Mouse (Mus musculus) ovary, postnatal 14 days (tissue): ENCODE measurements at regions not wholly inside any gene's neighbourhood (a gene's known extent, or its start where the extent isn't known, plus 50 kb on each side); places are given as distances from the start of the nearest gene placed in this dataset.

Experiments
- DNase-seq: peaks from one replicate; pipeline ENCODE4 v3.0.0; 2022; ENCODE audit warnings: low spot score

DNA sequence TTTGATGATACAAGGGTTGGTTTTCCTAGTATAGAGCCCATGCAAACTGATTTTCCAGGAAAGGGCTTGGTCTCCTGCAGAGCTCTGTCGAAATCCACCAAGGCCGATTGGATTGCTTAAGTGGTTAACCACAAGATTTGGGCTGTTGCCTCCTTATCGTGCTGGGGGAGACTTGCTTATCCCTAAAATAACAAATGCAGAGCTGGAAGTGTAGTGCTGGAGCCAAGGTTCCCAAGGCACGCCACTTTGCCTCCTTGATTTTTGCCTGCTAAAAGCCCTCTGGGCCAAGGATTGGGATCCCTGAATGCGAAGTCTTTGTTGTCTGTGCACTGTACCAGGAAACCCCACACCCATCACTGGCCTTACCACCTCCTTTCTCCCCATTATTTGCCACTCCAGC is 52.8 kb upstream of the Tmem178 start:
- no peak for DNase-seq

DNA sequence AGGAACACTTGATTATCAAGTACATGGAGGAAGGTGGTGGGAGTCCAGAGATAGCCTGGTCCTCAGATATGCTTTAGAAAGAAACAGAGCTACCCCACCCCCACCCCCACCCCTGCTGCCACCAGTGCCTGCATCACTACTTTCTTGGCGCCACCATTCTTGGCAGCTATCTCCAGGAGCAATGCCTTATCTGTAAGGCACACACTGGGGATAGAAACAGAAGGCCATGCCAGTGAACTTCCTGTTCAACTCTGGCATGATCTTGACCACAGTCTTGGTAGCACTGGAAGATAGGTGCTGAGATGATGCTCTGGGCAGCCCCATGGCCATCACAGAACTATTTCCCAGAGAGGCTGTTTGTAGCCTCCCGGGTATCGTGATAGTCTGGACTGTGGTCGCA is 55.3 kb upstream of the Tmem178 start:
- DNase-seq, result no peak

GRCm38 (mm10) chr17:80887749-80888119 is 56.7 kb upstream of the Tmem178 start:
- DNase-seq, result no peak

DNA sequence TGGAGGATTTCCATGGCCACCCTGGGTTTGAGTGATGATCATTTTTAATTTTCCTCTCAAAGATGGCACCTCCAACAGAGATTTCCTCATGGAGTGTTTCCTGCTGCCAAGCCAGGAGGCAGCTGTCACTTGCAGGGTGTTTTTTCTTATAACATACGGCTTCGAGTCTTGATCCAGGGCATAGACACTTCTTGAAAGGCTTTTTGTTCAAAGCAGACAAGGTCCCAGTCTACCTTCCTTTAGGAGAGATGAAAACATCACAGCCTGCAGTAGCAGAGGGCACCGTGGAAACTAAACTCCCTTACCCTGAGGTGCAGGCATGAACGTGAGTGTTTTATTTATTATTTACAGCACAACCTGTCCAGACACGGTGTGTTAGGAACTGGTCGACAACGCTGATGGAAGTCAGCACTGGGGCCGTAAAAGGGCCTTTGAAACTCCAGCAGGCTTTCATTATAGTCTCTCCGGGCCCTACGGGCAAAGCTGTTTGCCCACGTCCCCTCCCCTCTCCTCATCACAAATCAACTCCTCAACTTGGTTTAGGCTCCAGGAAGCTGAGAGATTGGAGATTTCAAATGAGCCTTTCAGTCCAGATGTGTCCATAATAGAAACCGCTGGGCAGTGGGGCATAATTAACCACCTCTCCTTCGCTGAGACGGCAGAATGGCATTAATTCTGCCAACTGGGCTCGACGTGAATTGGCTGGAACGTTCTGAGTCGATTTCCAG is 57.2 kb upstream of the Tmem178 start:
- no peak for DNase-seq

GRCm38 (mm10) chr17:80886211-80886701 is 58.2 kb upstream of the Tmem178 start:
- no peak for DNase-seq

DNA sequence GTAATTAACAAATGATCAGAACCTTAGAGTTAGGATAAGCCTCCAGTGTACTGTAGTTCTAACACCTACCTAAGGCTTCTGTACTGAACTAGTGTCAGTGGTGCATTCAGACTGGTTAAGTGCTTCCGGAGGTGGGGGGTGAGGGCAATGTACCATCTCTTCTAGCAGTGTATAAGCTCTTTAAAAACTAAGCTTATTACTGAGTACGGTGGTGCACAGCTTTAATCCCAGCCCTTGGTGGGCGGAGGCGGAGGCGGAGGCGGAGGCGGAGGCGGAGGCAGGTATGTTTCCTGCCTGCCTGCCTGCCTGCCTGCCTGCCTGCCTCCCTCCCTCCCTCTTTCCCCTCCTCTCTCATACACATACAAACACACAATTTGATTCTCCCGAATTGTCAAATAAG is 58.7 kb upstream of the Tmem178 start:
- DNase-seq, result no peak

GRCm38 (mm10) chr17:80884886-80885285 is 59.5 kb upstream of the Tmem178 start:
- no peak for DNase-seq

- DNase-seq, result no peak
Measured at GRCm38 (mm10) chr17:80882476-80882875, 62.0 kb upstream of the Tmem178 start.

DNA sequence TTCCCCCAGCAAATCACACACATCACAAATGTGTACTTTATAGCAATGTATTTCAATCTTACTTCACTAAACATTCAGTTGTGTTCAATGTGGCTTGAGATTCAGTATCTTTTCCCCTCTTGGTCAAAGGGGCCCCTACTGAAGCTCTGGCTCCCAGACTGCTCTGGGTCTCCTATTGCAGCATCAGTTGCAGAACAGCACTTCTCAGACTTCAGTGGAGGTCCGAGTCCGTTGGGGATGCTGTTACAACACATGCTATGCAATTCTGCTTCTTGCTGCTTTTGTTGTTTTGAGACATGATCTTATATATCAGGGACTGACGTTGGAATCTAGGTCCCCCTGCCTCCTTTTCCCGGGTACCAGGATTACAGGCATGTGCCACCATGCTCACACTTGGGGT is 64.1 kb upstream of the Tmem178 start:
- DNase-seq, result no peak

DNA sequence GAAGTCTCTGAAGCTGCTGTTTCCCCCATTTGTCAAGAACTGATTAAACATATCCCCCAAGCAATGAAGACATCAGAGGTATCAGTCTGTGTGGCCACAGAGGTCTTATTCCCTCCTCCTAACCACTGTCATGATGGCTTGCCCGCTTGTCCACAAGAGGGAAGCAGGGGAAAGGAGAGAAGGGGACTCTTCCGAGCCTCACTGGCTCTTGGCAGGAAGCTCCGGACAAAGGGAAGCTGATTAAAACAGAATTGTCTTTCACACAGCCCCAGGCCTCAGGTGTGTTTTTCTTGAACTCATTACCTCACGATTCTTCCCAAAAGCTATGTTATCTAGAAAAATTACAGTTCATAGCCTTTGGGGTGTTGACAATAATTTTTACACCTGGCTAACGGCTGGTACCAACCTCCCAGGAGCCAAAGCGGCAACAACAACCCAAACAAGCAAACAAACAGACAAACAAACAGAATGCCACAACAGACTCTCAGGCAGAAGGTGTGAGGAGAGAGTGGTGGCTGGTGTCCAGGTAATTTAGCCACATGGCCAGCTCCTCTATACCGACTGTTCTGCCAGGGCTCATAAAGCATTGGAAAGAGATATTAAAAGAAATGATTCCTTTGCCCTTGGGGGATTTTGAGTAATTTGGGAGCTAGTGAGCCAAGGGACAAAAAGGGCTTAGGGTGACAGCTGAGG is 68.9 kb upstream of the Tmem178 start:
- DNase-seq, result peak; percentile 22

- no peak for DNase-seq
Measured at GRCm38 (mm10) chr17:80870965-80871364, 73.5 kb upstream of the Tmem178 start.

DNA sequence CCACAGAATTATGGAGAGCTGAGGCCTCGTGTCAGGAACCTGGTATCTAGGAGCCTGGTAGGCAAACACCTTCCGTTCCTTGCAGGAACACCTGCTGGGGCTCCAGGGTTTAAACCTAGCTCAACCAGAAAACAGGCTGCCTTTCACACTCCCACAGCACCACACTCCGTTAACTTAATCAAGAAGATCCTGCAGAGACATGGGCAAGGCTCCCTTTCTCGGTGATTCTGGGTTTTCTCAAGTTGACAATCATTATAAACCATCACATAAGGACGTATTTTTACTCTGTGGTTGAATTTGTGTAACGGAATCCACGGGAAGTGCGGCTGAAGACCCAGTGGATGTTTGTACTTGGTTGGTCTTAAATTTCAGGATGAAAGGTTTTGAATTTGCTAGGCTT is 82.1 kb upstream of the Tmem178 start:
- DNase-seq, result no peak

DNA sequence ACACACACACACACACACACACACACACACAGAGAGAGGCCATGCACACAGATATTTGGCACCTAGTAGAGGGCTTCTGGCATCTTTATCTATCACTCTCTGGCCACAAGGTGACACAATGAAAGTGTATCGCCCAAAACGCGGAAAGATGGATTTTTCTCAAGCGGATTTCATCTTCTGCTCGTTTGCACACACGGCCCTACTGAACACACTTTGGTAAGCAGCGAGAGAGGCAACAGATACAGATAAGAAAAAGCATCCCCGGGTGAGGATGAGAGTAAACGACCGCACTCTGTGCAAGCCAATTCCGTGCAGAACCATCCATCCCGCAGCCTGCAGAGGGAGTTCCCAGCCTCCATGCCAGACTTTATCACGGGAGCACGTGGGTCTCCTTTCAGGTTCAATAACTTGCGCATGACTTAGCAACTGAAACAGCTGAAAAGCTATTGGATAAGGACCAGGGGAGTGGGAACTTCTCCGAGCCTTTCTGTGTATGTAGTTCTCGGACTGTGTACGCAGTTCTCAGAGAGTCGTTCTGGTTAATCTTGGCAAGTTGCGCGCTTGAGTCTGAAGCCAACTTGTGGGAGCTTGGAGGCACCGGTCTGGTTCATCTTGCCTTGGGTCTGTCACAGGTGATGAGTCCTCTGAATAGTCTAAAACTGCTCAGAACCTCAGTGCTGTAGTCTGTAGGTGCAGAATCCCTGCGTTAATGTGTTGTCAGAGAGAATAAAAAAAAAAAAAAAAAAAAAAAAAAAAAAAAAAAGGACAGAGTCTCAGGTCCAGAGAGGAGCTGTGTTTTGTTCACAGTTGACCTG is 97.2 kb upstream of the Tmem178 start:
- DNase-seq, result peak; percentile 5

- DNase-seq, result no peak
Measured at GRCm38 (mm10) chr17:80845349-80845748, 99.1 kb upstream of the Tmem178 start.

DNA sequence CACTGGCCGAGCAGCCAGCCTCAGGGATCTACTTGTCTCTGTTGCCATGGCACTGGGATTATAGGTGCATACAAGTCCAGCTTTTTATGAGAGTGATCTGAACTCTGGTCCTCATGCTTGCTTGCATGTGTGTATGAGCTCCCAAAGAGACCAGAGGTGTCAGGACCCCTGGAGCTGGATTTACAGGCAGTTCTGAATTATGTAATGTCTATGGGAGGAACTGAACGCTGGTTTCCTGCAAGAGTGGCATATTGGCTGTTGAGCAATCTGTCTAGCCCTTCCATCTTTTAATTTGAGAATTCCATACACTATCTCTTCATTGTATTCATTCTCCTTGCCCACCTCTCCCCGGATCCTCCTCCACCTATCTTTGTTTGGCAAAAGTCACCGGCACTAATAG is 102.5 kb upstream of the Tmem178 start:
- DNase-seq, result no peak

DNA sequence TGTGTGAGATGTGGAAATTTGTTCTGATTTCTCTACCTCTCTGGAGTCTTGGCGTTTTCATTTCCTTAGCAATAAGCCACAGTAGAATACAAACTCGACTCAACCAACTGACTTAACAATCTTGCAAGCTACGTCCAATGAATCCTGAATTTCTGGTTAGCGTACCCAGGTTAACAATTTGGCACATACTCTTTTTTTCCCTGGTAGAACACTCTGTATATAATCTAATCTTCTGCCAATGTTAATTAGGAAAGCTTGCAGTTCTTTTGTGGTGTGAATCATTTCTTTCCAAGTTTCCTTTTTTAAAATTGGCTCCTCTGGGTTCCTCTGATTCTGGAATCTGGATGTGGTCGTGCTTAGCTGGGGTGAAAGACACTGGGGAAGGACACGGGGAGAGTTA is 103.5 kb upstream of the Tmem178 start:
- no peak for DNase-seq

- DNase-seq, result no peak
Measured at GRCm38 (mm10) chr17:80840452-80840851, 104.0 kb upstream of the Tmem178 start.

GRCm38 (mm10) chr17:80834701-80835100 is 106.4 kb upstream of the Map4k3 start:
- DNase-seq, result no peak

GRCm38 (mm10) chr17:80834176-80834517 is 105.9 kb upstream of the Map4k3 start:
- no peak for DNase-seq

GRCm38 (mm10) chr17:80833355-80834175 is 105.3 kb upstream of the Map4k3 start:
- no peak for DNase-seq

DNA sequence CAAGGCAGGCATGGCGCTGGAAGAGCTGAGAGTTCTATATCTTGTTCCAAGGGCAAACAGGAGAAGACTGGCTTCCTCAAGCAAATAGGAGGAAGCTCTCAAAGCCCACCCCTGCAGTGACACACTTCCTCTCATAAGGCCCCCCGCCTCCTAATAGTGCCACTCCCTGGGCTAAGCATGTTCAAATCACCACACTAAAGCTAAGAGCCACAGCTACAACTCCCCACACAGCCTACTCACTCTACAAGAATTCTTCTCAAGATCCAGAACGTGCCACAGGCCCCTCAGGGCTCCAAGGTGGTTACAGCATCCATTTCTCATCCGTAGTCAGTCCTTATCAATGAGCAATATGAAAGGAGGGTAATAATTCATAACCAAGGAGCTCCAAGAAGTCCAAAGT is 103.4 kb upstream of the Map4k3 start:
- DNase-seq, result no peak

DNA sequence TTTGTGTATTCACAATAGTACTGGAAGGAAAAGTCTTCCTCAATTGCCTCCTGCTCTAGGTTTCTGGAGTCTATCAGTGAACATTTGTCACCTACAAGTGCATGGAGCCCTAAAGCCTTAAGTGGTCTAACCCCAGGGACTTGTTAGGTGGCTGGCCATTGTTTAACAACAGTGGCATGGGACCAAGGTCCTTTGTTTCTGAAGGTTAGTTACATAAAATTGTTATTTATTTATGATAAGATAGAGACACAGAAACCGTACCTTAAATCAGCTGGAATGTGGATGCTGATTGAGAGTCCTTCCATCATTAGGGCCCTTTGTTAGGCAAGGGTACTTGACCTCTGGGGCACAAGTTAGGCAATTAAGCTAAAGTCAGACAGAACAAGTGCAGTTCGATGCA is 99.6 kb upstream of the Map4k3 start:
- no peak for DNase-seq
